Mouse (Mus musculus) heart, adult 2 months (tissue): ENCODE measurements around the gene Ren1. TPM values are rescaled to one million over a fixed set of nuclear protein-coding genes. Genes with fewer than 3 reads are reported as not detected.

Experiments
- DNase-seq, 2 experiments: peaks; one replicate each; pipeline ENCODE4 v3.0.0; 2021
- H3K27ac ChIP-seq: fragments of 200-600 bp; 2 replicates; pipeline ENCODE4 v1.8.1; 2022
- H3K27me3 ChIP-seq: fragments of 200-500 bp; 2 replicates; pipeline ENCODE4 v1.6.1; 2012; ENCODE audit warnings: mild to moderate bottlenecking, low read length, inconsistent platforms, mixed read lengths; ENCODE audit not compliant: control insufficient read depth, insufficient read depth
- H3K36me3 ChIP-seq: fragments of 200-500 bp; 2 replicates; pipeline ENCODE4 v1.6.1; 2012; ENCODE audit warnings: low read length, inconsistent platforms; ENCODE audit not compliant: control insufficient read depth, insufficient read depth
- H3K4me1 ChIP-seq: fragments of 200-500 bp; 2 replicates; pipeline ENCODE4 v1.6.1; 2011; ENCODE audit warnings: low read length; ENCODE audit not compliant: control insufficient read depth, insufficient read depth
- H3K4me3 ChIP-seq: fragments of 200-600 bp; 2 replicates; pipeline ENCODE4 v1.8.1; 2022
- H3K79me2 ChIP-seq: fragments of 200-500 bp; replicated peaks from 2 replicates; pipeline ENCODE4 v1.6.1; 2012; ENCODE audit warnings: mild to moderate bottlenecking, inconsistent platforms, low read length, moderate library complexity, mixed read lengths; ENCODE audit not compliant: control insufficient read depth, insufficient read depth
- H3K9ac ChIP-seq: fragments of 200-500 bp; 2 replicates; pipeline ENCODE4 v1.6.1; 2012; ENCODE audit warnings: low read depth, mild to moderate bottlenecking, control low read depth, inconsistent platforms, low read length, mixed read lengths
- CTCF ChIP-seq: fragments of 200-600 bp; IDR thresholded peaks from 2 replicates; pipeline ENCODE4 v1.8.1; 2022; ENCODE audit warnings: antibody characterized with exemption, mild to moderate bottlenecking, moderate library complexity
- EP300 ChIP-seq: fragments of 200-500 bp; IDR thresholded peaks from 2 replicates; pipeline ENCODE4 v1.6.1; 2011; ENCODE audit warnings: low read depth, low read length, control low read depth; ENCODE audit not compliant: insufficient read depth
- POLR2A ChIP-seq: fragments of 200-500 bp; IDR thresholded peaks from 2 replicates; pipeline ENCODE4 v1.6.1; 2011; ENCODE audit warnings: mild to moderate bottlenecking, low read depth, low read length, control low read depth; ENCODE audit not compliant: insufficient read depth
- whole genome bisulfite sequencing: fragments of 180-500 bp; shearing (Covaris S2); methylation state at CpG from one replicate; pipeline ENCODE4 v1.1.7; 2018; 5-methylcytosine and 5-hydroxymethylcytosine counted together
- intact Hi-C: fragments of 180-260 bp; cut with DNase I; formaldehyde crosslinking; loops from one replicate; pipeline ENCODE4 v1.15.1; 2025
- polyA plus RNA-seq: library from polyadenylated mRNA; depleted of rRNA; stranded (reverse); fragments of >200 nt; gene quantifications from 2 replicates; pipeline ENCODE4 v1.2.3, GENCODE M21; 2012; rRNA removed
- total RNA-seq, 2 experiments: library from RNA; stranded (reverse); gene quantifications; 2 replicates each; pipeline ENCODE4 v1.2.3; 2021

The Ren1 gene
- total and polyA plus RNA-seq, 3 experiments, result 0.14 to 0.41 TPM; not detected in 1

GRCm38 (mm10) chr1:133409786-133410185, 59.5 kb downstream of the Ren1 start:
- Histone ChIP-seq H3K27me3 (no peaks in the 10 kb centered on the region), H3K4me1 (peaks cover 30% of the 10 kb centered on the region), H3K36me3 (no peaks in the 10 kb centered on the region), H3K4me3 (no peak overlapping the region), H3K9ac (no peak overlapping the region), H3K27ac (no peak overlapping the region), H3K79me2 (peaks cover 7% of the 10 kb centered on the region)
- no peak for DNase-seq
- intact Hi-C loops, result no loop called here
- 76% methylated on average over 9 of the region's 9 CpGs for WGBS
- TF ChIP-seq CTCF (no peak), POLR2A (no peak), EP300 (no peak)

Other genes with a start within 250 kb of the Ren1 start
- gene Ppp1r15b, start 219.4 kb upstream of the Ren1 start, total RNA-seq, result 10 to 100 TPM; 21.5 to 22.8 TPM
- gene Ppp1r15b, start 219.4 kb upstream of the Ren1 start, polyA plus RNA-seq, result 8.6 and 12.8 TPM in 2 replicates
- 10 to 100 TPM; 51.0 to 67.5 TPM for gene Plekha6, start 186.3 kb upstream of the Ren1 start, total RNA-seq
- 55.2 and 81.4 TPM in 2 replicates for gene Plekha6, start 186.3 kb upstream of the Ren1 start, polyA plus RNA-seq
- gene Golt1a, start 40.7 kb upstream of the Ren1 start, total RNA-seq, result not detected
- 0.43 TPM in 1 of 2 replicates, not detected in the other for gene Golt1a, start 40.7 kb upstream of the Ren1 start, polyA plus RNA-seq
- not detected for gene Kiss1, start 28.6 kb upstream of the Ren1 start, total RNA-seq
- gene Kiss1, start 28.6 kb upstream of the Ren1 start, polyA plus RNA-seq, result not detected in 2 replicates
- under 1 TPM; 0.29 to 0.93 TPM for gene Etnk2, start 13.1 kb downstream of the Ren1 start, total RNA-seq
- gene Etnk2, start 13.1 kb downstream of the Ren1 start, polyA plus RNA-seq, result 0.70 and 0.84 TPM in 2 replicates
- 10 to 100 TPM; 15.3 to 16.2 TPM for gene Sox13, start 73.9 kb downstream of the Ren1 start, total RNA-seq
- gene Sox13, start 73.9 kb downstream of the Ren1 start, polyA plus RNA-seq, result 24.7 and 28.5 TPM in 2 replicates